Mouse (Mus musculus): Measurements from ENCODE around the gene Selenof. TPM values are rescaled to one million over a fixed set of nuclear protein-coding genes. Genes with fewer than 3 reads are reported as not detected.

Gene Selenof
- total RNA-seq (2015; ENCODE audit: low replicate concordance), result 253 and 262 TPM in 2 replicates
- total RNA-seq (2017; ENCODE audit: low replicate concordance), result 206 and 298 TPM in 2 replicates

DNA sequence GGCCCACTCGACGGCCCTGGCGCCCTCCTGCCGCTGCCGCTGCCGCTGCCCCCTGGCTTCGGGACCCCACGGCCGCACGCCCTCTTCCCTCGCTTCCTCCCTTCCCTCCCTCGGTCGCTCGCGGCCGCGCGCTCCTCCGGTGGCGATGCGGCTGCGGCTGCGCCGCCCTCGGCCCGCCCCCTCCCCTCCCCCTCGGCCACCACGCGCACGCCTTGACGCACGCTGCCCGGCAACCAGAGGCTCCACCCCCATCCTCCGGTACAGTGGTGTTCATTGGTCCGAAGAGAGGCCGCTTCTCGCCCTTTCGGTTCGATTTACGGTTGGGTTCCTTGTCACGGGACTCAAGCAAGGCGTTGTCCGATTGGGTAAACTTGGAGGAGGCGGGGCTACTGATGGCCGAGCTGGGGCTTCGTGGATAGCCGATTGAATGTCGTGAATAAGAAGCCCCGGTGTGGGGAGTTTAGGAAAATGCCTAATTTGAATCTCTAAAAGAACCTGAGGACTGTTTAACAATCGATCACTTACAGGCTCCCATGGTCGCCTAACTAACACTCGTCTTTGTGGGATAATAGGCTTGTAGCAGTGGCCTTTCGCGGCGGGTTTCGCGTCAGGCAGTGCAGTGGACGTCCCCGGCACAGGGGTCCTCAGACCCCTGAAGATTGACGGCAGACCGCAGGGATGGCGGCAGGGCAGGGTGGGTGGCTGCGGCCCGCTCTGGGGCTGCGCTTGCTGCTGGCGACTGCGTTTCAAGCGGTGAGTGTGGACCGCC is at the start of gene Selenof, which contains the start of gene Hs2st1:
Gene Selenof, plus strand, starts transcription at position 258 of the 769 bp plus-strand sequence.
Gene Hs2st1, minus strand, starts transcription at position 135 of the 769 bp plus-strand sequence.
- peak; percentile 96 for ATAC-seq (replicated peaks; ENCODE audit: low FRiP score, poor library complexity, severe bottlenecking)

DNA sequence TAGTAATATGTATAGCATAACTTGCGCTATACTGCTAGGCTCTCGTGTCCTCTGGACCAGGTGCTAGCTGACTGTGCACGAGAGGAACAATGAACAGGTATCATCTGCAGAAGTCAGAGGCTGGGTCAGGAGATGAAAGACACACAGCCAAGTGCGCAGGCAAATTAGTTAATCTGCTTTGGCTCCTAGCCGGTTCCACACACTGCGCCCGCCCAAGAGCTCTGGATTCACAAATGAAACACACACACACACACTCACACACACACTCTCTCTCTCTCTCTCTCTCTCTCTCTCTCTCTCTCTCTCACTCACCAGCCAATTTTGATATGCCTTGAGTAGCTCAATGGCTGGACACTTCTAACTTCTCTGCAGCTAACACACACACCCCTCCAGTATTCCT is 42.2 kb upstream of the Selenof start:
- no peak for ATAC-seq (replicated peaks; ENCODE audit: low FRiP score, poor library complexity, severe bottlenecking)

DNA sequence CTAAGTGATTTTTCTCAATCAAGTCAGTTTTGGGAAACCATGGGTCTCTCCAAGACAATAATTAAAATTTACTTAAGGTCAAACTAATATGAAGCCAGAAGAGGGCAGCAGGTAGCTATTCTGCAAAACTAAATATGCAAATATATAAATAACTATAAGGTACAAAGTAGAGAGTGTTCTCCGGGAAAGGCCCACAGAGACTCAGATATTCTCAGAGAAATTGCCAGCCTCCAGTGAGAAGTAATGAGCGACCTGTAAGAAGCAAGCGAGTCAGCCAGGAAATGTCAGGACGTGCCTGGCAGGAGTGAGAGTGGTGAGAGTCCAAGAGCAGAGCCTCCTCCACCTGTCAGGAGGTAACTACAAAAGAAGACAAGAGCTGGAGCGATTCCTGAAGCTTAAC is 39.1 kb upstream of the Selenof start:
- ATAC-seq (replicated peaks; ENCODE audit: low FRiP score, poor library complexity, severe bottlenecking), result no peak

DNA sequence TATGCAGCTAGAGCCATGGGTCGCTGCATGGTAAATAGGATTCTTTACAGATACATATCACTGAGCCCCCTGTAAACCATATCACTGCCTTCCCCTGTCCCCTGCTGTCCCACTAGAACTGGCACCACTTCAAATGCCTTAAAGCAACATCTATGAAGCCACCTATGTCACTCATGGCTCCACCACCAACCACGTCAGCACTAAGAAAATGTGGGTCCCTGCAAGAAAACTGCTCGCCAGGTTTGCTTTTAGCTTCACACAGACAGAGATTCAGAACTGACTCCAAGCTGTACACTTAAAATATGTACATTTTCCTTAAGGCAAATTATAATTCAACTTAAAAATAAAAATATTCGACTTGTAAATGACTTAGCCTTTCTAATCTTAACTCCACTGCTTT is 35.0 kb upstream of the Selenof start:
- ATAC-seq (replicated peaks; ENCODE audit: low FRiP score, poor library complexity, severe bottlenecking), result no peak

DNA sequence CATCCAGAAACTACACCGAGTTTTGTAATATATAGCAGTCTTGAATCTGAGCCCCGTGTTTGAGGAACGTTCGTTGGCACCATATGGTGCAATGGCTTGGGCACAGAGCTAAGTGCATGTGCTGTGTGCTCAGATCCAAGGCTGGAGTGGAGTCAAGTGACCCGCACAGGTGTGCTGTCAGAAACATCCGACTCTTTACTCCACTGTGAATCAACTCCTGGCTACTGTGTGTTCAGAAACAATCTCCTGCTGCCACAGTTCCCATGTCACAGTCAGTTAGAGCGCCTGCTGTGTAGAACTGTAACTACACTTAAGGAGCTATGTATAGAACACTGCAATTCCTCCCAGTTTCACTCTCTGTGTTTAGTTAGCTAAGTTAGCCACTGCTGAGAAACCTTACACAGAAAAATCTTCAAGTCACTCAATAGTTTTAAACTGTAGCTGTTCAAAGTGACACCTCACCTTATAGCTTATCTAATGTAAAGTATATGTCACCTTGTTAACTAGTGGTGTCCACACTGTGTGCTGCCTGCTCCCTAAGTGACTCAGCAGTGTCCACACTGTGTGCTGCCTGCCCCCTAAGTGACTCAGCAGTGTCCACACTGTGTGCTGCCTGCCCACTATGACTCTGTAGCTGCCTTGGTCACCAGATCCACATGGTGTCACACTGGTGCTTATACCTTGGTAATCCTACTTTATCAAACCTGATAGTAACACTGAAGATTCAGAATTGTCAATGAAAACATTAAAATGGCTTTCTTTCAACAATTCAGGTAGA is 32.8 kb upstream of the Selenof start:
- ATAC-seq (replicated peaks; ENCODE audit: low FRiP score, poor library complexity, severe bottlenecking), result 0 out of 2 replicates have a peak, but pooled peaks have one; percentile 34

DNA sequence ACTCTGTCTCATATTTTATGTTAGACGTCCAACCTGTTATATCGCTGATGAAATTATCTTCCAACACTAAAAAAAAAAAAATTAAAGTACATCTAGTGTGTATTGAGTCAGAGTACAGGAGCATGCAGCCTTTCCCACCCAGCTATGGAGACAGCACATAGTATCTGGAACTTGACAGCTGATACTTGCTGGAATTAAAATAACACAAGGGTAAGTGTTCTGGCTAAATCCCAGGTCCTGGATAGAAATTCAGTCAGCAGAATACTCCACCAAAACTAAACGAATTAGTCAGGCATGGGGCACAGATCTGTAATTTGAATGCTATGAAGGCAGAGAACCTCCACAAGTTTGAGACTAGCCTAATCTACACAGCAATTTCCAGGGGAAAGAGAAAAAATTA is 31.1 kb upstream of the Selenof start:
- no peak for ATAC-seq (replicated peaks; ENCODE audit: low FRiP score, poor library complexity, severe bottlenecking)

DNA sequence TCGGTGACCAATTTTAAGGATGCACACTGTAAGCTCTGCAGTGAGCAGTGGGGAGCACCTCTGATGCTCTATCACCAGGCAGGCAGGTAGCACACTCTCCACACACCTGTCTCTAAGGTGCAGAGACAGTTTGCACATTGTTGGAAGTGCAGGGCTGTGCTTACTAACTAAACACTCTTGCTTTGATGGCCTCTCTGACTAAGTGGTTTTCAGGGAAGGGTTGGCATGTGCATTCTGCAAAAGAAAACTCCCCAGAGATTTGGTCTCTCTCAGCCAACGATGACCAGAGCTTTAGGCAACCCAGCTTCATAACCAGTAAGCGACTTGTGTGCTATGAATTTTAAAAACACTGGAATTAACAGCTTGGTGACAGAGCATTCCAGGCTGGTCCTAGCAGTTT is 29.3 kb upstream of the Selenof start:
- no peak for ATAC-seq (replicated peaks; ENCODE audit: low FRiP score, poor library complexity, severe bottlenecking)

DNA sequence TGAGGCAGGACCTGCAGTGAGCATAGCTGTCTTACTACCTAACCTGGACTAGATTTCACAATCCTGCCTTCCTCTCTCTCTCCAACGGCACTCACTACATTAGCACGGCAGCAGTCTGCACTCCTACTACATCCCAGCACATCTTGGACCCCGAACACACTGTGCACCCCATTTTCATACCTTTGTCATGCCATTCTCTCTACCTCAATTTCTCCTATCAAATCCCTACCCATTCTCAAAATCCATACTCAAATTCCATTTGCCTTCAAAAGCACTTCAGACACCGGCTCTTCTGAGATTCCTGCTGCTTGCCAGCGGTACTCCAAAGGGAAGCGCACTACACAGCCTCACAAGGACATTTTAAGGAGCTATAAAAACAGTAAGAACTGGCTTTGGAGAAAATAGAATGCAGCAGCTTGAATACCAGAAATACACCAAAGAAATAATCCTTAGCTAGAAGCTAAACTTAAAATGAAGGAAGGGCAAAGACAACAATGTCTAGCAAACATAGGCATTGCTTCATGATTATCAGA is 28.1 kb upstream of the Selenof start:
- no peak for ATAC-seq (replicated peaks; ENCODE audit: low FRiP score, poor library complexity, severe bottlenecking)

DNA sequence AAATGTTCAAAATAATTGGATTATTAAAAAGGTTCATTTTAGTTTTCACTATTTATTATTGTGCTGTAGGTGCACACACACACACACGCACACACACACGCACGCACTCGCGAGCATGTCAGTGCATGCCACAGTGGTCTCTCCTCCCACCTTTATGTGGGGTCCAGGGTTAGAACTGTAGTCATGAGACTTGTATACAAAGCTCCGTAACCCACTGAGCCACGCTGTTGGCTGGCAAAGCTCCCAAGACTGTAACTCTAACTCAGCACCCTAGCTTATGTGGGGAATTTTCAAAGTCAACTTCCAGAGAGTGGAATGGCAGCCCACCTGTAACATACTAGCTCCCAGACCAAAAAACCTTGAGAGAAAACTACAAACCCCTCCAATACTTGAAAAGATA is 25.0 kb upstream of the Selenof start:
- ATAC-seq (replicated peaks; ENCODE audit: low FRiP score, poor library complexity, severe bottlenecking), result no peak

DNA sequence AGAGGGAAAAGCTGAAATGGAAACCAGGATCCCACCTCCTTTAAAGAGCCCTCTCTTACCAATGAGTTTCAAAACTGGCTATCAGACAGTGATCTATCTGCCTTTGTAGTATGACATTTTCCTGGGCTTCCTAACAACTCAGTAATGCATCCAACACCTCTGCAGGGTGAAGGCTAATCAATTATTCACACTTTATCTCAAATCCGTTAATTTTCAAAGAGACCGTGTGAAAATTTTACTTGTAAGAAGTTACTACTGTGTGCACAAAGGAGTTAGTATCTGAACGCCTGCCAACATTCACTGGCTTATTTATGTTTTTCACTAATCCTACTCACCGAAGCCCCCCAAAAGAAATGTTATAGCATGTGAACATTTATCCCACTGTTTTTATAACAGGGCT is 24.3 kb upstream of the Selenof start:
- no peak for ATAC-seq (replicated peaks; ENCODE audit: low FRiP score, poor library complexity, severe bottlenecking)

DNA sequence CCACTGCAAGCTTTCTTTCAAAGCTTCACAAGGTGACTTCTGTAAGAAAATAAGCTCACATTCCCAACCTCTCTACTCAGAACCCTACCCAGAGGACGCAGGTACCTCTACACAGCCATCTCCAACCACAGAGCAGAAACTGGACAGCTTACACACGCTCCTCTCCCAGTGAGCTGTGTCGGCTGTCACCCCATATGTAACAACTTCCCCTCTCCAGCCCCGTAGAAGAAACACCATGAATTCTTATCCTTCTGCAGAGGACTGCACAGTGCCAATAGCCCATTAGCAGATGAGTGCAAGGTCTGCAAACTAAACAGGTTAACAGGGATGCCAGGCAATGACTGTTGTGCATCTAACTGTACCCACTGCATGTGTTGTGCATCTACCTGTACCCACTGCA is 23.6 kb upstream of the Selenof start:
- ATAC-seq (replicated peaks; ENCODE audit: low FRiP score, poor library complexity, severe bottlenecking), result no peak

DNA sequence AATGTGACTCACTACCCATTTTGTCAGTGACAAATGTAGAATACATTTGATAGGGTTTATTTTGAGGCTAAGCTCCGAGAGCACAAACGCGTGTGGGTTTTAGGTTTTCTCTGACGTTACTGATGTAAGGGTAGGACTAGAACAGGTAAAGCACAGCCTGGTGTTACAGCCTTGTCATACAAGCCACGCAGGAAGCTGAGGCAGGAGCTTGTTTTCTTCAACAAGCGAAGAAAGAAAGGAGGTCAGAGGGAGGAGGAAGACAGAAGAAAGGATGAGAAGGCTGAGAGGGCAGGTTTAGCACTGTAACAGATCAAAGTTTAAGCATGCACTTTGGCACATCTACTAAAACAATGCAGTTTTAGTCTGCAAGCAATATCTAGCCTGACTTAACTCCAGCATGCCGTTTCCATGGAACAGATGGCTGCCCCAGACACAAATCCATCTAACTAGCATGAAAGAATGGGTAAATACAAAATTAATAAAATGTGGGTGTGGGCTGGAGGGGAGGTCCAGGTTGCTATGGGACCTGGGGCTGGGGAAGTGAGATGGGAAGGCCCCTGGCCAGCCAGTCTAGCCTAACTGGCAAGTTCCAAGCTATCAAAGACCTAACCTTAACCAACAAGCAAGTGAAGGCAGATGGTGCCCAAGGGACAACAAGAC is 21.8 kb upstream of the Selenof start:
- ATAC-seq (replicated peaks; ENCODE audit: low FRiP score, poor library complexity, severe bottlenecking), result no peak

DNA sequence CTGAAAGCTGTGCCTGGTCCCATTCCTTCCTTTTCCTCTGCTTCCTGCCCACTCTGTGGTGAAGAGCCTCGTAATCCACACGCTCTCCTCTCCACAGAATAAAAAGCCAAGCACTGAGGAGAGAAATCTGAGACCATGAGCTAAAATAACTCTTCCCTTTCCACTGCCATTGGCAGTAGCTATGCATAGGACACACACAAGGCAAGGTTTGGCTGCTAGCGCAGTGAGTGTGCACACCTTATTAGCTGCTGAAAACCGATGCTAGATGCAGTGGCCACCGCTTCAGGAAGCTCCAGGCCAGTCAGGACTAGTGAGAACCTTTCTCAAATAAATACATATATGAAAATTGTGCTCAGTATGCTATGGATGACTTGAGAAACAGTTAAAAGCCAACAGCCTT is 20.1 kb upstream of the Selenof start:
- ATAC-seq (replicated peaks; ENCODE audit: low FRiP score, poor library complexity, severe bottlenecking), result no peak

DNA sequence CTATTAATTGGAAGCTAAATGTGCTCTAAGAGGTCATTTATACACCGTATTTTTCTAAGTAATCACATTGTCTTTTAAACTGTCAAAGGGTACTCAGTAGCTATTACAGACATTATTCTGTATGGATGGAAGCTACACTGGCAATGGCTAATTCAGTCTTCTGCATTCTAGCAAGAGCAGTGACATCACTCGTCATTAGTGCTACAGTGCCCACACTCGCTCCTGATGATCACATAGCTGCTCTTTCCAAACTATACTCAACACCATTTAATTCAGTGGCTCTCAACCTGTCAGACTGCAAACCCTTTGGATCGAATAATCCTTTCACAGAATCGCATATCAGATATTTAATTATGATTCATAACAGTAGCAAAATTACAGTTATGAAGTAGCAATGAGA is 19.4 kb upstream of the Selenof start:
- no peak for ATAC-seq (replicated peaks; ENCODE audit: low FRiP score, poor library complexity, severe bottlenecking)

DNA sequence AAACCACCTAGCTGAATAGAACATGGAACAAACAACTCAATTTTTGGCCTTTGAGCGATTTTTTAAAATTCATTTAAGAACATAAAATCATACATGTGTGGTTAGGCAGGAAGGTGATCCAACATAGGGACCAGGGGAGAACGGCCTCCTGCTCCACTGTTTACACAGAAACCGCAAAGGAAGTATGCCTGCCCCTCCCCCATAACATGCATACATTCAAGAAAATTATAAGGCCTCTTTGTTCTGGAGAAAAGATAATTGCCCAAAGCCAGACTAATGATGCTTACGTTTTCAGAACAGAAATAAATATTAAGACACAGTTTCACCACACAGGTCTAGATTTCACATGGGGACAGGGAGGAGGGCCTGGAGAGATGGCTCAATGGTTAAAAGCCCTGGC is 18.7 kb upstream of the Selenof start:
- no peak for ATAC-seq (replicated peaks; ENCODE audit: low FRiP score, poor library complexity, severe bottlenecking)

DNA sequence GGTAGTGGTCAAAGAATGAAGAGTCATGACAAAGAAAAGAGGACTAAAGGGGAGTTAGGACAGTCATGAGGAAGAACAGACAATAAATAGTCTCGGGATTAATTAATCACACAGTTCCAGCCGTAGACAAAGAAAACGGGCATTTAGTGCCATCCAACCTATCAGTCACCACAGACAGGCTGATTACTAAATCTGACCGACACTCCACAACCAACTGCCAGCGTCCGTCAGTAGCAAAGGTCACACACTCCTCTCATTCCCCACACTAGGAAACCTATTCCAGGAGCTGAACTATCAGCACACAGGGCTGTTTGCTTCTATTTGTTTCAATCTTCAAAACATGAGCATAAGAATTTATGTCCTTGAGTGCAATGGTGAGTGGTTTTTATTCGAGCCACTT is 16.2 kb upstream of the Selenof start:
- no peak for ATAC-seq (replicated peaks; ENCODE audit: low FRiP score, poor library complexity, severe bottlenecking)

DNA sequence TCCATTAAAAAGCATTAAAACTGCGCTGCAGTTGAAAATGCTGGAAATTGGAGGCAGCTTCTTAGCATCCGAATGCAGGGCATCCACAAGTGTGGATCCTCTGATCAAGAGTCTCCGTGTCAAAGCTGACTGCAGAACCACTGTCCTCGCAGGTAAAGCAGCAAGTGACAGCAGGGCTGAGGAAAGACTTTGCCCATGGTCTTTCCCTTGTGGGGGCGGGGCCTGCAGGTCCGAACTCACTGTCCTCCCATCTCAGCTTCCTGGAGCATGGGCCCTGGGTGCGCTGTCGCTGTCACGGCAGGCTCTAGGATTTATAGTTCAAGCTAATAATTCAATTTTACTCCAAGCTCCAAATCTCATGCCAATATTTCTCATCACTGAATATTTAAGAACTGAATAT is 15.6 kb upstream of the Selenof start:
- no peak for ATAC-seq (replicated peaks; ENCODE audit: low FRiP score, poor library complexity, severe bottlenecking)

DNA sequence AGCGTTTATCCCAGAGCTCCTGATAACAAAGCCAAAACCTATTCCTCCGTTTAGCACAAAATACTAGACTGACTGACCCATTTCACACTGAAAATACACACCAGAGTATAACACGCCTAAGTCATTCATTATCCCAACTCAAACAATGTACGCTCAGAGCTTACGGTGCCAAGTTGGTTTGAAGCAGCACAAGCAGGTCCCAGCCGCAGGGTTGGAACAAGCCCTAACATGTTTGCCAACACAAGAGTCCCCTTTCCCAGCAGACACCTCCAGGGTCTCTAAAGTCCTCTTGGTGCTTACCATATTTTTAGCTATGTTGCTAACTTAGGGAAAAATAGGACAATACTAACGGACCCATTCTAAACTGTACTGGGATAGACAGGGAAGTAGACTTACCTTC is 15.0 kb upstream of the Selenof start:
- no peak for ATAC-seq (replicated peaks; ENCODE audit: low FRiP score, poor library complexity, severe bottlenecking)

DNA sequence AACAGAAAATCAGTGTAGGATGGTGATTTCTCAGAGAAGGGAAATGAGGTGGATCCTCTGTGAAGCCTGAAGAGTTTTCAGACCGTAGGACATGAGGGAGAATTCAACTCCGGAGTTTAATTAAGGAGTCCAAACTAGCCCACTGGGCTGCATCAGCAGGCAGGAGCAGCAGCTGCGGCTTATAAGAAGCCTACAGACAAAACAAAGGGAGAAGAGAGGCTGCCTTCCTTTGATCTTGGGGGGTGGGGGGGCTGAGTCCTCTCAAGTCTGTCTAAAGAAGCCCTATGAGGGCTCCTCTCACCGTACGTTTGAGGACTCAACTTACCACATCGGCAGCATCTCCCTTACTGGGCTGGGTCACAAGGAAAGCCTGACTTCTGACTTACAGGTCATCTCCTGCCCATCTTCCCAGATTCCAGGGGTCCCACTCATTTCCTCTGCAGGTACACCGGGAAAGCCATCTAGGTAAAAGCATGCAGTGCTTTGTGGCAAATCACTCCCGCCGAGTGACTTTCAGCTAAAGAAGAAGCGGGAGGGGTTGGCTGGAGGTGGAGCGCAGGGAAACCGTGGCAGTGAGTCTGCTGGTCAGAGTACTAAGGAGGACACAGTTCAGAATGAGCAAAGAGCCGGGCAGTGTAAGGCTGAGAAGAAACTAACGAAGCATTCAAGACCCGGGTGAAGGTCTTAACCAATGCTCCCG is 13.3 kb upstream of the Selenof start:
- ATAC-seq (replicated peaks; ENCODE audit: low FRiP score, poor library complexity, severe bottlenecking), result no peak

DNA sequence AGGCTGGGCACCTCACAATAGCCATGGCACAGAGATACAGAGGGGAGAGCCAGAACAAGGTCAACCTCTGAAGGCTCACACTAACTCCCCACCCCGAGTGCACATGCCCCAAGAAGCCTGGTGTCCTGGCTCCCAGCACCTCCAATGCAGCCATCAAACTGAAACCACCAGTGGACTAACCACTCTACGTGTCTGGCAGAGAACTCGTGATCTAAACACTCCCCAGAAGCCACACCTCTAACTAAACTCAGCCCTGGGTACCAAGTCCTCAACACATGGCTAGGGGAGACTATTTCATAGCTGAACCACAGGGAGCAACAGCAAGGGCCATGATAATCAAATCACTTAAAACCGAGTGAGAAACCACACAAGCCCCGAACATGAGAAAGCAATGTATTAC is 11.8 kb upstream of the Selenof start:
- ATAC-seq (replicated peaks; ENCODE audit: low FRiP score, poor library complexity, severe bottlenecking), result 0 out of 2 replicates have a peak, but pooled peaks have one; percentile 23

All from erythroid progenitor cell, adult 5-6 weeks (primary cell).